Mouse (Mus musculus) forebrain, embryonic 11.5 days (tissue): ENCODE results near the gene Trim29. TPM values are rescaled to one million over a fixed set of nuclear protein-coding genes. Genes with fewer than 3 reads are reported as not detected.

Source experiments
- ATAC-seq: fragments of 200-750 bp; cut with Nextera tagmentation; replicated peaks from 2 replicates; pipeline ENCODE4 v1.8.0; 2017; ENCODE audit warnings: moderate TSS enrichment; ENCODE audit not compliant: low FRiP score
- DNase-seq: peaks from one replicate; pipeline ENCODE4 v3.0.0-alpha.2; 2017; ENCODE audit warnings: low spot score
- H3K27ac ChIP-seq: fragments of 300-500 bp; sonication (generic); 2 replicates; pipeline ENCODE4 v1.5.1; 2014; ENCODE audit warnings: low read depth, low read length
- H3K27me3 ChIP-seq: fragments of 300-500 bp; sonication (generic); 2 replicates; pipeline ENCODE4 v1.6.1; 2014; ENCODE audit warnings: mild to moderate bottlenecking, low read length, mixed read lengths; ENCODE audit not compliant: control insufficient read depth, insufficient read depth
- H3K36me3 ChIP-seq: fragments of 300-500 bp; sonication (generic); 2 replicates; pipeline ENCODE4 v1.6.1; 2014; ENCODE audit warnings: mild to moderate bottlenecking, low read length, moderate library complexity, mixed read lengths; ENCODE audit not compliant: control insufficient read depth, insufficient read depth
- H3K4me1 ChIP-seq: fragments of 300-500 bp; sonication (generic); replicated peaks from 2 replicates; pipeline ENCODE4 v1.6.1; 2014; ENCODE audit warnings: low read length, mixed read lengths; ENCODE audit not compliant: control insufficient read depth, insufficient read depth
- H3K4me2 ChIP-seq: fragments of 300-500 bp; sonication (generic); 2 replicates; pipeline ENCODE4 v1.6.1; 2014; ENCODE audit warnings: low read depth, mild to moderate bottlenecking, low read length, moderate library complexity, mixed read lengths; ENCODE audit not compliant: severe bottlenecking
- H3K4me3 ChIP-seq: fragments of 300-500 bp; sonication (generic); 2 replicates; pipeline ENCODE4 v1.5.1; 2014; ENCODE audit warnings: low read depth, low read length
- H3K9ac ChIP-seq: fragments of 300-500 bp; sonication (generic); 2 replicates; pipeline ENCODE4 v1.6.1; 2014; ENCODE audit warnings: low read length
- H3K9me3 ChIP-seq: fragments of 300-500 bp; sonication (generic); 2 replicates; pipeline ENCODE4 v1.6.1; 2016; ENCODE audit warnings: low read length, mixed read lengths; ENCODE audit not compliant: control insufficient read depth
- WGBS: fragments of 180-500 bp; shearing (Covaris S2); extraction: QIAGEN DNeasy Blood & Tissue Kit; methylation state at CpG from one replicate; pipeline ENCODE4 v1.1.7; 2014; 5-methylcytosine and 5-hydroxymethylcytosine counted together
- polyA plus RNA-seq: library from polyadenylated mRNA; unstranded; fragments of >200 nt; fragmentation: Nextera tagmentation; extraction: Ambion mirVana; gene quantifications from 2 replicates; pipeline ENCODE4 v1.2.1, GENCODE M21; 2014

The Trim29 gene
- polyA plus RNA-seq, 1 experiment from 2014 or later: 1.6 TPM

GRCm38 (mm10) chr9:43334476-43334875 is 23.8 kb downstream of the Trim29 start:
- no peak overlapping the region for H3K27ac ChIP-seq
- H3K4me1 ChIP-seq: no peaks in the 10 kb centered on the region
- H3K9me3 ChIP-seq: no peaks in the 10 kb centered on the region
- ATAC-seq: no peak
- DNase-seq: no peak
- no peaks in the 10 kb centered on the region for H3K27me3 ChIP-seq
- no peak overlapping the region for H3K4me2 ChIP-seq
- 88% methylated on average over 8 of the region's 8 CpGs for WGBS
- H3K4me3 ChIP-seq: no peak overlapping the region
- H3K9ac ChIP-seq: no peak overlapping the region
- no peaks in the 10 kb centered on the region for H3K36me3 ChIP-seq

- Histone ChIP-seq H3K9me3 (no peaks in the 10 kb centered on the region), H3K9ac (no peak overlapping the region), H3K36me3 (no peaks in the 10 kb centered on the region), H3K27ac (no peak overlapping the region), H3K4me1 (peaks cover 3% of the 10 kb centered on the region; the same call in 1 of the 2 replicates), H3K4me2 (no peak overlapping the region), H3K27me3 (no peaks in the 10 kb centered on the region), H3K4me3 (no peak overlapping the region)
- DNase-seq (no peak), ATAC-seq (no peak)
- WGBS: 77% methylated on average over 4 of the region's 4 CpGs
Measured at GRCm38 (mm10) chr9:43337636-43338035, 27.0 kb downstream of the Trim29 start.

GRCm38 (mm10) chr9:43338067-43338466 is 27.4 kb downstream of the Trim29 start:
- H3K9ac ChIP-seq: no peak overlapping the region
- no peaks in the 10 kb centered on the region for H3K36me3 ChIP-seq
- H3K4me1 ChIP-seq: peaks cover 3% of the 10 kb centered on the region; the same call in 1 of the 2 replicates
- no peak for DNase-seq
- H3K27me3 ChIP-seq: no peaks in the 10 kb centered on the region
- H3K27ac ChIP-seq: no peak overlapping the region
- 71% methylated on average over 5 of the region's 5 CpGs for WGBS
- ATAC-seq: no peak
- H3K4me3 ChIP-seq: no peak overlapping the region
- no peak overlapping the region for H3K4me2 ChIP-seq
- no peaks in the 10 kb centered on the region for H3K9me3 ChIP-seq

GRCm38 (mm10) chr9:43339614-43340020 is 29.0 kb downstream of the Trim29 start:
- Histone ChIP-seq H3K4me3 (no peak overlapping the region), H3K27ac (no peak overlapping the region), H3K9me3 (no peaks in the 10 kb centered on the region), H3K4me1 (peaks cover 3% of the 10 kb centered on the region; the same call in 1 of the 2 replicates), H3K27me3 (no peaks in the 10 kb centered on the region), H3K4me2 (no peak overlapping the region), H3K9ac (no peak overlapping the region), H3K36me3 (no peaks in the 10 kb centered on the region)
- DNase-seq (peak; percentile 88), ATAC-seq (peak; percentile 27)
- WGBS: 6% methylated on average over 2 of the region's 2 CpGs

- no peak for ATAC-seq
- Histone ChIP-seq H3K4me1 (no peaks in the 10 kb centered on the region), H3K36me3 (no peaks in the 10 kb centered on the region), H3K27me3 (no peaks in the 10 kb centered on the region), H3K9me3 (no peaks in the 10 kb centered on the region), H3K9ac (no peak overlapping the region), H3K27ac (no peak overlapping the region), H3K4me3 (no peak overlapping the region), H3K4me2 (no peak overlapping the region)
- no peak for DNase-seq
- 48% methylated on average over 5 of the region's 5 CpGs for WGBS
Measured at GRCm38 (mm10) chr9:43350089-43350488, 39.4 kb downstream of the Trim29 start.

- Histone ChIP-seq H3K27me3 (no peaks in the 10 kb centered on the region), H3K4me3 (no peak overlapping the region), H3K4me2 (no peak overlapping the region), H3K36me3 (no peaks in the 10 kb centered on the region), H3K9me3 (no peaks in the 10 kb centered on the region), H3K4me1 (no peaks in the 10 kb centered on the region), H3K9ac (no peak overlapping the region), H3K27ac (no peak overlapping the region)
- 63% methylated on average over 13 of the region's 13 CpGs for WGBS
- ATAC-seq: no peak
- no peak for DNase-seq
Measured at GRCm38 (mm10) chr9:43351015-43351414, 40.4 kb downstream of the Trim29 start.

GRCm38 (mm10) chr9:43357011-43357410 is 46.4 kb downstream of the Trim29 start:
- no peaks in the 10 kb centered on the region; the same call in 1 of the 2 replicates for H3K27me3 ChIP-seq
- no peak overlapping the region for H3K27ac ChIP-seq
- DNase-seq (no peak), ATAC-seq (no peak)
- H3K36me3 ChIP-seq: no peaks in the 10 kb centered on the region
- no peak overlapping the region for H3K4me2 ChIP-seq
- peaks cover 13% of the 10 kb centered on the region; the same call in 1 of the 2 replicates for H3K4me1 ChIP-seq
- no peaks in the 10 kb centered on the region for H3K9me3 ChIP-seq
- H3K9ac ChIP-seq: no peak overlapping the region
- no peak overlapping the region for H3K4me3 ChIP-seq

GRCm38 (mm10) chr9:43358591-43359323 is 48.1 kb downstream of the Trim29 start:
- Histone ChIP-seq H3K4me1 (peaks cover 13% of the 10 kb centered on the region; the same call in 1 of the 2 replicates), H3K9ac (no peak overlapping the region), H3K27me3 (no peaks in the 10 kb centered on the region; the same call in 1 of the 2 replicates), H3K36me3 (no peaks in the 10 kb centered on the region), H3K4me2 (0 out of 2 replicates have a peak overlapping the region, but pooled peaks have one; percentile 8), H3K27ac (no peak overlapping the region), H3K4me3 (no peak overlapping the region), H3K9me3 (no peaks in the 10 kb centered on the region)
- no peak for DNase-seq
- 15% methylated on average over 15 of the region's 15 CpGs for WGBS
- peak; percentile 30; the same call in 1 of the 2 replicates for ATAC-seq

GRCm38 (mm10) chr9:43368781-43369180 is 58.1 kb downstream of the Trim29 start:
- H3K4me2 ChIP-seq: no peak overlapping the region
- no peaks in the 10 kb centered on the region for H3K9me3 ChIP-seq
- no peak overlapping the region for H3K4me3 ChIP-seq
- no peaks in the 10 kb centered on the region for H3K27me3 ChIP-seq
- no peaks in the 10 kb centered on the region for H3K4me1 ChIP-seq
- H3K9ac ChIP-seq: no peak overlapping the region
- no peak overlapping the region for H3K27ac ChIP-seq
- WGBS: 80% methylated on average over 3 of the region's 3 CpGs
- no peak for ATAC-seq
- DNase-seq: no peak
- no peaks in the 10 kb centered on the region for H3K36me3 ChIP-seq
